ENCODE assay signal across 8 mouse cellular contexts in genomic region chr17:83706594-83707126, GRCm38 (mm10). TPM values are rescaled to one million over a fixed set of nuclear protein-coding genes. Genes with fewer than 3 reads are reported as not detected.
DNase-seq lines count a peak whose midpoint lies in the region; ATAC-seq and TF ChIP-seq lines count a peak whose summit lies in the region.

No protein-coding gene starts in this region.

- H3K27ac ChIP-seq in bone marrow macrophage, adult 2 months (ENCODE audit: insufficient read depth, low read depth, low read length): peak overlapping the region; percentile 56
- peak overlapping the region; percentile 97 for H3K27ac ChIP-seq in small intestine, adult 2 months (ENCODE audit: insufficient read depth, low read depth, low read length)

- no peaks in the 10 kb centered on the region for H3K9me3 ChIP-seq in G1E (replicated peaks)
- no peaks in the 10 kb centered on the region for H3K9me3 ChIP-seq in megakaryocyte, embryonic 14.5 days

- H3K4me3 ChIP-seq in G1E (ENCODE audit: low read depth, low read length): peak overlapping the region; percentile 76
- H3K4me3 ChIP-seq in bone marrow macrophage, adult 2 months (ENCODE audit: insufficient read depth, low read length): peak overlapping the region; percentile 94
- peak overlapping the region; percentile 96 for H3K4me3 ChIP-seq in megakaryocyte, embryonic 14.5 days (replicated peaks)
- peak overlapping the region; percentile 86 for H3K4me3 ChIP-seq in small intestine, adult 2 months (ENCODE audit: low read depth, low read length)

- intact Hi-C loops in heart, postnatal 25 days (cut with DNase I): loop anchor here (10.0 kb wide), 1 partner anchor 148 kb away; no protein-coding TSS in a partner anchor

- no peak for TF ChIP-seq CTCF in G1E (IDR thresholded peaks at IDR 0.05; ENCODE audit: low read depth, low read length)
- TF ChIP-seq CTCF in bone marrow macrophage, adult 2 months (IDR thresholded peaks at IDR 0.05; ENCODE audit: low read depth, low read length): no peak
- no peak for TF ChIP-seq CTCF in small intestine, adult 2 months (IDR thresholded peaks at IDR 0.05; ENCODE audit: extremely low read depth, insufficient read length, insufficient replicate concordance, low read depth, low read length)

- peaks cover 34% of the 10 kb centered on the region for H3K36me3 ChIP-seq in G1E (replicated peaks)
- H3K36me3 ChIP-seq in megakaryocyte, embryonic 14.5 days (replicated peaks; ENCODE audit: low read length): peaks cover 55% of the 10 kb centered on the region
- peaks cover 3% of the 10 kb centered on the region for H3K36me3 ChIP-seq in small intestine, adult 2 months (ENCODE audit: control insufficient read depth, insufficient read depth, low read length)

- peaks cover 68% of the 10 kb centered on the region for H3K4me1 ChIP-seq in G1E (ENCODE audit: insufficient read depth, low read depth, low read length)
- H3K4me1 ChIP-seq in bone marrow macrophage, adult 2 months (ENCODE audit: control insufficient read depth, insufficient read depth, low read length): peaks cover 36% of the 10 kb centered on the region
- H3K4me1 ChIP-seq in megakaryocyte, embryonic 14.5 days: peaks cover 75% of the 10 kb centered on the region
- H3K4me1 ChIP-seq in small intestine, adult 2 months (ENCODE audit: control insufficient read depth, insufficient read depth, insufficient read length, low read length): peaks cover 15% of the 10 kb centered on the region

- ATAC-seq in G1E (ENCODE audit: extremely low read depth, insufficient number of reproducible peaks, low FRiP score, poor library complexity, severe bottlenecking): peak; percentile 50
- ATAC-seq in erythroblast, adult 5-6 weeks (replicated peaks; ENCODE audit: low FRiP score, poor library complexity, severe bottlenecking): peak; percentile 82

- 1% methylated on average over 19 of the region's 19 CpGs for WGBS in small intestine, adult 2 months

- H3K27me3 ChIP-seq in G1E (ENCODE audit: insufficient read depth, low read length): no peaks in the 10 kb centered on the region
- no peaks in the 10 kb centered on the region for H3K27me3 ChIP-seq in megakaryocyte, embryonic 14.5 days (replicated peaks)
- H3K27me3 ChIP-seq in small intestine, adult 2 months (ENCODE audit: control insufficient read depth, insufficient read depth, low read length): no peaks in the 10 kb centered on the region

- DNase-seq in G1E (ENCODE audit: low spot score): peak; percentile 50
- peak; percentile 5 for DNase-seq in heart, postnatal 25 days (ENCODE audit: low spot score)
- peak; percentile 60 to 71 for DNase-seq in kidney, postnatal 4 days
- no peak for DNase-seq in layer of hippocampus, adult 8-10 months (ENCODE audit: low spot score in 2 of 2)

- TF ChIP-seq POLR2A in bone marrow macrophage, adult 2 months (IDR thresholded peaks at IDR 0.05; ENCODE audit: borderline replicate concordance, low read depth, low read length): no peak; the same call in 1 of the 2 replicates
- TF ChIP-seq POLR2A in small intestine, adult 2 months (IDR thresholded peaks at IDR 0.05; ENCODE audit: low read depth, low read length): peak; percentile 42; the same call in 1 of the 2 replicates

RNA-seq across cellular contexts. Expression of gene Mta3, which starts 0.7 kb away (rescaled TPM):
- total RNA-seq in G1E (2014; fragmentation: Nextera tagmentation) (169 and 179 TPM in 2 replicates), G1E (2017) (33.7 and 35.3 TPM in 2 replicates)
- 114 and 126 TPM in 2 replicates for polyA plus RNA-seq in G1E (2012)
- 50.8 and 57.5 TPM in 2 replicates for polyA plus RNA-seq in bone marrow macrophage, adult 2 months (2012; ENCODE audit: insufficient read depth, insufficient read length, missing spikeins)
- total RNA-seq in erythroblast, adult 5-6 weeks (2015; ENCODE audit: low replicate concordance): 59.2 and 64.6 TPM in 2 replicates
- 52.6 and 67.6 TPM in 2 replicates for total RNA-seq in erythroblast, adult 5-6 weeks (2017; ENCODE audit: low replicate concordance)
- 10 to 100 TPM; 20.7 to 20.9 TPM for total RNA-seq in heart, postnatal 25 days (2021)
- 183 and 216 TPM in 2 replicates for polyA plus RNA-seq in megakaryocyte, embryonic 14.5 days (2012; ENCODE audit: insufficient read depth, low replicate concordance)
- 13.7 and 40.1 TPM in 2 replicates for polyA plus RNA-seq in small intestine, adult 2 months (2012; rRNA removed)
- 100 to 1,000 TPM in 2 of 4 experiments, 10 to 100 TPM in 2; 94.3 to 108 (median 101) TPM for total RNA-seq in layer of hippocampus, adult 8-10 months (2022)

Comparison
In these comparisons a context has a peak if more than half of its experiments do, and no peak if none do; other contexts are left out.
1. DNase-seq: peak in G1E (single experiment), heart, postnatal 25 days (single experiment) and kidney, postnatal 4 days (2 of 2); none in layer of hippocampus, adult 8-10 months (0 of 2).
2. Peak in every context shown above with its lines, with median percentiles within 50 percentile points of each other: H3K4me3 ChIP-seq.